Mouse (Mus musculus): ENCODE results near the gene Arhgap10.

Arhgap10 gene

DNA sequence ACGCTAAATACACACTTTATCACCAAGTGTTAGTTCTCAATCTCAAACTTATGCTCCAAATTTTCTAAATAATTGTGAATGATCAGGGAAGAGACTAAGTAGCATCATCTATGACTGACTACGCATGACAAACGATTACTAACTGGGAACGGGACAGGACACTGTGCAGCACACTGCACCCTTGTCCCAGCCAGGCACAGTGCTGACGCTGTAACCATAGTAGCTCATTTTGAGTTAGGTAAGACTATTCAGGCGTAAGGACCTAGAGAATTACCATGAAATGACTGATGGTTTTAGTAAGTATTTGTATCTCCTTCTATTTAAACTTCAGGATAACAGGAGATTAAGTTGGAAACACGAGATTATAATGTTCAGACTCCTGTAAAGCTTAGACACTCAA is 33.5 kb downstream of the Arhgap10 start:
- no peak for DNase-seq

DNA sequence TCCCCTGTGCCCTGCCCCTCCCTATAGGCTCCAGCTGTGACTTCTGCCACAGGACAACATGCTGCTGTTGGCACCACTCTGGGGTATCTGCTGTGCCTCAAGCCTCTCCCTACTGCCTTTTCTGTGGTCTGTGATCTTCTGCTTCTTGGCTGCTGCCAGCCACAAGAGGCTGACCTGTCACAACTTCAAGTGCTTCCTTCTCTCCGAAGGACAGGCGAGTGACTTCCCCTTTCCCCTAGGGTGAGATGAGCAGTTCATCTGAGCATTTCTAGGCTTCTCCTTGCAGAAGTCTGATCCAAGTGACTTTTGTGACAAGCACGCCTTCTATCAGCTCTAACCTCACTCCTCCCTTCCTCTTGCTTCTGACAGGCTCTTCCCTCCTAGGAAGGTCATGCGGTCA is 34.1 kb downstream of the Arhgap10 start:
- no peak for DNase-seq

- no peak for DNase-seq
Observed at GRCm38 (mm10) chr8:77481791-77482190, 36.0 kb downstream of the Arhgap10 start.

GRCm38 (mm10) chr8:77479995-77480394 is 37.8 kb downstream of the Arhgap10 start:
- no peak for DNase-seq

DNA sequence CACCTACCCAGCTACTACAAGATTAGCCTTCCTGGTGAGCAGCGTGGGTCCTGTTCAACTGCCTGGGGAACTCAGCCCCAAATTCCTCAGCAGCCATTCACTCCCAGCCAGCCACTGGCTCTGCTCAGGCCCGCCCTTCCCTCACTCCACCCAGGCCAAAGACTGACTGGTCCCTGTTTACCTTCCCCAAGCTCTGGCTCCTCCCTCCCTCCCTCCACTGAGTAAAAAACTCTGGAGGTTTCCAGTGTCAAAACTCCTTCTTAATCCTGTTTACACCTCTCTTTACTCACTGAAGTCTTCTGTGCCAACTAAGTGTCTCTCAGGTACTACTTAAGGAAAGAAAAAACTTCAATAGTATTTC is 38.9 kb downstream of the Arhgap10 start:
- no peak for DNase-seq

DNA sequence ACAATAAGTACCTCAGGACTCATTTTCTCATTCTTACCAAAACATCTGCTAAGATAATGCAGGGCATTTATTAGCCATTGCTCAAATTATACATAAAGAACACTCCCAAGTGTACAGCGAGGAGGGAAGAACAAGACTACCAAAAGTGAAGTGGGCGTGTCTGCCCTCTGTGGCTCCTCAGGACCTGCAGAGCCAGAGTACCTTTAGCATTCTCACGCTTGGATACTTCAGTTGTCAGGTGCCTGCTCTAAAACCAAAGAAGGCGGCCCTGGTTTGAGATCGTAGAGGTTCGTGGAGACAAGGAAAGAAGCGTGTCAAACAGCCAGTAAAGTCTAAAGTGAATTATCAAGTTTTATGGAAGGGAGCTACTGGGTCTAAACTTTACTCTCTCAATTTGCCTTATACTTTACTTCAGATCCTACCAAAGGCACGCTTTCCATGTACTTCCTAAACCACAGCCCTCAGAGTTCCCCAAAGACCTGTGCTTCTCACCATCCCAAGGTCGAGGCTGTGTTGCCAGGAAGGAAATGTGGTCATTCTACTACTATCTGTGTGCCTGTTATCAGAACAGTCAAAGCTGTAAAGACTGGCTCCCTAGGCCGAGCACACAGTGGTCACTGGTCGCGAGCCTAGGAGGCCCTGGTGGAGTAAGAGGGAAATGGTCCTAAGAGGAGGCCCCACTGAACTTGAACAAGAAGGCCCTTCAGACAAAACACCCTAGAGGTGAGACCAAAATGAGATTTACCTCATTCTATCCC is 39.4 kb downstream of the Arhgap10 start:
- no peak for DNase-seq

DNA sequence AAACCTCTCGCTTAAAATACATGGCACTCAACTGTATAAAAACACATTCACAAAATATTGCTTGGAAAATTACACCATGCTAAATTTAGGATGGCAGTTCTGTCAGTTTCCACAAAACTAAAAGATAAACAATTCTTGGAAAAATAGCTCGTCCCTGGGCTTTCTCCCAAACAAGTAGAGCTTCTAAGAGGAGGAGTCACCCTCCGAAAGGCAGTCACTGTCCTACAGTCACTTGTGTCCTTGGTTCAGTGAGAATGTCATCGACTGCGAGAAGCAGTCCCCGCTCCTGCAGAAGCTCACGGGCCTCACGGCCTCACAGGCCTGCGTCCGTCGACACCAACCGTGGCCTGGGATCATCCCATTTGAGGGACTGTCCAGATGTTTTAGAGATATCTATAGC is 40.1 kb downstream of the Arhgap10 start:
- DNase-seq, result no peak

DNA sequence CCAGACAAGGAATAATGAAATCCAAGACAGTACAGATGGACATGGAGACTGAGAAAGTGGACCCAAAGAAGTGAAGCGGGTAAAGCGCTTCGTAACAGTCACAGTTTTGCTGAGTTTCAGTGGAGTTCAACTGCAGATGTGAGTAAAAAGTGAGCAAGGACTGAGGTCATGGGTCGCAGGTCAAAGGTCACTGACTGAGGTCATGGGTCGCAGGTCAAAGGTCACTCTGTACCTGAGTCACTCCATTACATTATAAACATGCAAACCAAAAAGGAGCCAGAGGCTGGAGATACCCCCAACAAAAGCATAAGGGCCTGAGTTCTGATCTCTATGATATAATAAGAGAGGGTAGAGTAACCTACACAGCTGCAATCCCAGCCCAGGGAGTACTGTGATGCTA is 43.1 kb downstream of the Arhgap10 start:
- DNase-seq, result no peak

GRCm38 (mm10) chr8:77473773-77474172 is 44.0 kb downstream of the Arhgap10 start:
- no peak for DNase-seq

- no peak for DNase-seq
Observed at GRCm38 (mm10) chr8:77473373-77473772, 44.4 kb downstream of the Arhgap10 start.

- DNase-seq, result no peak
Observed at GRCm38 (mm10) chr8:77461392-77461791, 56.4 kb downstream of the Arhgap10 start.

DNA sequence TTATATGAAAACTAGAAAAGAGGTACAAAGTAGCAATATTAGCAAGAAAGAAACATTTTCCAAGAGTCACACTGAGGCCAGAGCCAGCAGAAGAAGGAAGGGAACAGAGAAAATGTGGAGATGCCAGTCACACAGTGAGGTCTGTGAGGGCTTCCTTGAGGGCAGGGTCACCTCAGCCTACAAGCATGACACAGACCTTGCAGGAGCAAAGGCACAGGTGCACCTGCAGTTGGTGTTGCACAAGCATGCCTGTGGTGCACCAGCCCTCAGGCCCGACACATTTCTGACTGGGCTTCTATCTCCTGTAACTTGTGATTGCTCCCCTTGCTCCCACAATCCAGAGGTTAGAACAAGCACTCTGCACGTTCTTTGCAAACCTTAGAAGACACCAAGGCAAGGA is 57.4 kb downstream of the Arhgap10 start:
- no peak for DNase-seq

DNA sequence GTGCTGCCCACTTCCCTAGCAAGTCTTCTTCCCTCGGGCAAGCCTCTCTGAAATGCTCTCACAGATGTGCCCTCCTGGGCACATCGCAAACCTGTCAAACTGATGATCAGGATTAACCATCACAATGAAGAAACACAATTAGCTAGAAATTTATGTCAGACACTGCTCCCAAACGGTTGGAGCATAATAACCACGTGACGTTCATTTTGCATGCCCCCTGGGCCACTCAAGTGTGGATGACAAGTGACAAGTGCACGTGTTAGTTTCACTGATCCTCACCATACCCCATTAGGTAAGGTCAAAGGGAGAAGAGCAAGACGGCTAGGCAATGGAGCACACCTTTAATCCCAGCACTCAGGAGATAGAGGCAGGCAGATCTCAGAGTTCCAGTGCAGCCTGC is 58.1 kb downstream of the Arhgap10 start:
- no peak for DNase-seq

- DNase-seq, result no peak
Observed at GRCm38 (mm10) chr8:77458575-77458974, 59.2 kb downstream of the Arhgap10 start.

DNA sequence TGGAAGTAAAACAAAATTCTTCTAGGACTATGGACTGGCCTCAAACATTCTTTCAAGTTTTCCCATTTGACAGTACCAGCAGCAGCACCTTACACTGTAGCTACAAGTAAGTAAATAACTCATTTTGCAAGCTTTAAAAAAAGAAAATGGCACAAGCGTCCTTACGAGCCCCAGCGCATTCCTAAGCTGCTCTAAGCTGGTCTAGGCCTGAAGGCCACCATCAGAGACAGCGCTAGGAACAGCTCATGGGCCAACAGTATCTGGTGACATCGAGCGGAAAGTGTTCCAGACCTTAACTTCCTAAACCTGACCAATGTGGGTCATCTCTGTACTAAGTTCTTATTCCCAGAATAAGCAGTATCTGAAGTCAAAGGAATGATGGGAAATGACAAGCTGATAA is 61.5 kb downstream of the Arhgap10 start:
- no peak for DNase-seq

GRCm38 (mm10) chr8:77453836-77454235 is 63.9 kb downstream of the Arhgap10 start:
- DNase-seq, result no peak

GRCm38 (mm10) chr8:77451466-77452382 is 66.0 kb downstream of the Arhgap10 start:
- no peak for DNase-seq

- DNase-seq, result no peak
Observed at GRCm38 (mm10) chr8:77451052-77451451, 66.7 kb downstream of the Arhgap10 start.

GRCm38 (mm10) chr8:77446294-77446693 is 71.5 kb downstream of the Arhgap10 start:
- DNase-seq, result no peak

- DNase-seq, result no peak
Observed at GRCm38 (mm10) chr8:77445642-77446041, 72.1 kb downstream of the Arhgap10 start.

- DNase-seq, result no peak
Observed at GRCm38 (mm10) chr8:77444166-77444870, 73.4 kb downstream of the Arhgap10 start.

DNA sequence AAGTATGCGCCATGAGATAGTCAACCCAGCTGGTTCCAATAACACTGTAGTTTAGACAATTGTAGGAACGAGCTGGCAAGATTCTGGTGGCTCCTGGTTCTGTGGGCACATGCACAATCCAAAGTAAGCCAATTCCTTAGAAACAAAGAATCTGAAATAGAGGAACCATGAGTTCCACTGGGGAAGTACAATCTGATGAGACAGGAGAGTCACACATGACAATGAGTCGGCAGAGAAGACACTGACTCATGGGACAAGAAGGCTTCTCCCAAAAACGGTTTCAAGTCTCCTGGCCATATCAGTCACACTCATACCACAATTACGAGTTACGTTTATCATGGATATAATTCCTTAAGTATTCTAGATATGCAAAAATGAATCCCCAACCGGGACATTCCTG is 75.3 kb downstream of the Arhgap10 start:
- DNase-seq, result no peak

- no peak for DNase-seq
Observed at GRCm38 (mm10) chr8:77440913-77441312, 76.8 kb downstream of the Arhgap10 start.
